Mouse (Mus musculus): ENCODE results near the gene Ccdc33. TPM values are rescaled to one million over a fixed set of nuclear protein-coding genes. Genes with fewer than 3 reads are reported as not detected.

Ccdc33 gene
- polyA plus RNA-seq, 1 experiment, result 7.8 TPM

DNA sequence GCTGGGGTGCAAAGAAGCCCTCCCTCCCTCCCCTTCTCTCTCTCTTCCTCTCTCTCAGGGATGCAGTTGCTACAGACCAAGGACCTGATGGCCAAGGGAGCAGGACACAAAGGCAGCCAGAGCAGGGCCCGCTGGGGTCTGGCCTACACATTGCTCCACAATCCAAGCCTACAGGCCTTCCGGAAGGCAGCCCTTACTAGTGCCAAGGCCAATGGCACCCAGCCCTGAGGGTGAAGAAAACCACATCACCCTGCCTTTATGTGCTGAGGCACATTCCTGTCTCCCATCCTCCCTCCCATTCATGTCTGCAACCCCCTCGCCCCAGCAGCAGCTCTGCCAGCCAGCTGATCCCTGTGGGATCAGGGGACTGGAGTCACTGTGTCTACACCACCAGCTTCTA is 34.5 kb upstream of the Ccdc33 start:
- Histone ChIP-seq H3K4me3 (replicated peaks; ENCODE audit: extremely low read depth, low read depth, low read length) (no peak overlapping the region), H3K4me1 (ENCODE audit: control insufficient read depth, insufficient read depth, low read length) (no peaks in the 10 kb centered on the region)
- DNase-seq, result no peak
- 77% methylated on average over 3 of the region's 3 CpGs for WGBS
- no peak for TF ChIP-seq CTCF (IDR thresholded peaks at IDR 0.05; ENCODE audit: insufficient read depth, low read length)

DNA sequence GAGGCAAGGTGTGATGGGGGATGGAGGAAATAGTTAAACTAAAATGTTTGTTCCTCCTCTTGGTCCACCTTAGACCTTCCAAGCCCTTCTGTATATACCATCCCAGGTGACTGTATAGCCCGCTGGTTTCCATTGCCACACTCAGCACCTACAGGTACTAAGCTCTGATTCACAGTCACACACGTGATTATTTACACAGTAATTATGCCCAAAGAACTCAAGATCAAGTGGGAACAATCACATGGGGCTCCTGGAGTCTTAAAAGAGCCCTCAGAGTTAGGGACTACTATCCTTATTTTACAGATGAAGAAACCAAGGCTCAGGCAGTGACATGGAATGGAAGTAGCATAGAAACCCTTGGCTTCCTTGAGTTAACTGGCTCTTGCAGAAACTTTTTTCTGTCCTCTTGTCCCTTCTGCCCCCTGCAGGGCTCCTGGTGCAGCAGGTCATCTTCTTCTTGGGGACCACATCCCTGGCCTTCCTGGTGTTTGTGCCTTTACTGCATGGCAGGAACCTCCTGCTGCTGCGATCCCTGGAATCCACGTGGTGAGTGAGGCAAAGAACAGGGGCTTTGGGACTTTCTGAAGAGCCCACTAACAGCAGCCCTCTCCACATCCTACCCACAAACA is 32.2 kb upstream of the Ccdc33 start:
- no peak for TF ChIP-seq POLR2A (IDR thresholded peaks at IDR 0.05; ENCODE audit: borderline replicate concordance, extremely low read depth, low read depth, low read length)
- TF ChIP-seq CTCF (IDR thresholded peaks at IDR 0.05; ENCODE audit: insufficient read depth, low read length), result peak; percentile 39
- WGBS, result 73% methylated on average over 4 of the region's 4 CpGs
- no peaks in the 10 kb centered on the region for H3K4me1 ChIP-seq (ENCODE audit: control insufficient read depth, insufficient read depth, low read length)
- H3K4me3 ChIP-seq (replicated peaks; ENCODE audit: extremely low read depth, low read depth, low read length), result no peak overlapping the region
- DNase-seq, result peak; percentile 17

DNA sequence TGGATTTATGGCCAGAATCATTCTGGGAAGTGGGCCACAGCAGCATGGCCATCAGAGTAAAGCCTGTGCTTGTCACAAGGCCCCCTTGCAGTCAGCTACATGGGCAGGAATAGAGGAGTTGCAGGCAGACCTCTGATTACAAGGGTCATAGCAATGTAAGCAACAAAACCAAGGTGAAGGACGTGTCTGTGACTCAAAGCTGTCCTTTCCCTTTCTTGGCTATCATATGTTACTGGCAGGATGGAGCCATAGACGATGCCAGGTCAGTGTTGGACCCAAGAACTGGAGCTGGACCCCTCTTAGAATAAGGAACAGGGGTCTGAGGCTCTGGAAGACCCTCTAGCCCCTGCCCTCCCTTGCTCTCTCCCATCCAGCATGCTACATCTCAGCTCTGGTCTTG is 30.2 kb upstream of the Ccdc33 start:
- no peak for DNase-seq
- Histone ChIP-seq H3K4me3 (replicated peaks; ENCODE audit: extremely low read depth, low read depth, low read length) (no peak overlapping the region), H3K4me1 (ENCODE audit: control insufficient read depth, insufficient read depth, low read length) (no peaks in the 10 kb centered on the region)
- 63% methylated on average over 2 of the region's 2 CpGs for WGBS
- TF ChIP-seq POLR2A (IDR thresholded peaks at IDR 0.05; ENCODE audit: borderline replicate concordance, extremely low read depth, low read depth, low read length) (no peak), CTCF (IDR thresholded peaks at IDR 0.05; ENCODE audit: insufficient read depth, low read length) (no peak)

DNA sequence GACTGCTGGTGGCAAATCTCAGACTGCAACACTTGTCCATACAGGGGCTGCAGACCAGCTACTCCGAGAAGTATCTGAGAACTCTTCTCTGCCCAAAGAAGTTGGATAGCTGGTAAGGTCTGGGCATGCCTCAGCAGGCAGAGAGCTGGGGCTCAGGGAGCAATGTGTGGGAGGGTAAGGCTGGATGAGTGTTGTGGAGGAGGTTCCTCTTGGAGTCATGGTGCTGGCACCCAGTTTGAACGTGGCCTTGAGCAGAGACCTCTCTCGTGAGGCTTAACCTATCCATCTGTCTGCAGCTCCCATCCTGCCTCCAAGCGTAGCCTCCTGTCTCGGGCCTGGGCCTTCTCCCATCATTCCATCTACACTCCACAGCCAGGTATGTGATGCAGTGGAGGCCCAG is 26.8 kb upstream of the Ccdc33 start:
- no peaks in the 10 kb centered on the region for H3K4me1 ChIP-seq (ENCODE audit: control insufficient read depth, insufficient read depth, low read length)
- no peak overlapping the region for H3K4me3 ChIP-seq (replicated peaks; ENCODE audit: extremely low read depth, low read depth, low read length)
- TF ChIP-seq POLR2A (IDR thresholded peaks at IDR 0.05; ENCODE audit: borderline replicate concordance, extremely low read depth, low read depth, low read length) (no peak), CTCF (IDR thresholded peaks at IDR 0.05; ENCODE audit: insufficient read depth, low read length) (no peak)
- WGBS, result 75% methylated on average over 5 of the region's 5 CpGs
- no peak for DNase-seq

DNA sequence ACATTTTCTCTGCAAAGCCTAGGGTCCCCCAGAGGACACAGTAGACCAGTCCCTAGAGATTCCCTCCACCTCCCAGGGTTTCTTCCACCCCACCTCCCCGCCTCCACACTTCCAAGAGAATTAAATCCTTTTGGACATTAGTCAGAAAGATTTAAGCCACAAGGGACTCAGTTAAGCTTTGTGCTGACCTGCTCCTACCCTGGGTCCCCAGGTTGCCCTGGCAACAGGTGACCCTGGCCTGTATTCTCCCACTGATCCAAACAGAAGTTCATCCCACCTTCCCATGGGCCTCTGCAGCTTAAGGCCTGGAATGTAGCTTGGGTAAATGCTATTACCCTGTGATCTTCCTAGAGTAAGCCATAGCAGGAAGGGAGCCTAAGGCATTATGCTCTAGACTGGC is 26.0 kb upstream of the Ccdc33 start:
- Histone ChIP-seq H3K4me1 (ENCODE audit: control insufficient read depth, insufficient read depth, low read length) (peaks cover 2% of the 10 kb centered on the region), H3K4me3 (replicated peaks; ENCODE audit: extremely low read depth, low read depth, low read length) (no peak overlapping the region)
- TF ChIP-seq POLR2A (IDR thresholded peaks at IDR 0.05; ENCODE audit: borderline replicate concordance, extremely low read depth, low read depth, low read length) (no peak), CTCF (IDR thresholded peaks at IDR 0.05; ENCODE audit: insufficient read depth, low read length) (no peak)
- no peak for DNase-seq
- WGBS, result 96% methylated on average over 1 of the region's 1 CpGs

DNA sequence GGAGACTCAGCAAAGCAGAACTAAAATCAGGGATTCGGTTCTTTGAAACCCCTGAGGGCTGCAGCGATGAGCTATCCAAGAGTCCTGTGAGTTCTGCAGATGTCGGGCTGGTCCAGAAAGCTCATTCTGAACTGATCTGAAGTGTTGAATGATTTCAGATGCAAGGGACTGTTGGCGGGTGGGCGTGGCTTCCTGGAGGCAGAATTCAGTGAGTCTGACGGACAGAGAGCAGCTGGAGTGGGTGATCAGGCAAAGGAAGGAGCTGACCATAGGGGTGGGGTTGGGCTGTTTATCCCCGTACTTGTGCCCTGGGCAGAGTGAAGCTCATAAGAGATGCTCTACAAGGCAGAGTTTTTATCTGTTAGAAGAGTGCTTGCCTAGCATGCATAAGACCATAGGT is 24.8 kb upstream of the Ccdc33 start:
- Histone ChIP-seq H3K4me1 (ENCODE audit: control insufficient read depth, insufficient read depth, low read length) (peaks cover 5% of the 10 kb centered on the region), H3K4me3 (replicated peaks; ENCODE audit: extremely low read depth, low read depth, low read length) (no peak overlapping the region)
- TF ChIP-seq CTCF (IDR thresholded peaks at IDR 0.05; ENCODE audit: insufficient read depth, low read length) (no peak), POLR2A (IDR thresholded peaks at IDR 0.05; ENCODE audit: borderline replicate concordance, extremely low read depth, low read depth, low read length) (no peak)
- no peak for DNase-seq
- 28% methylated on average over 7 of the region's 7 CpGs for WGBS

DNA sequence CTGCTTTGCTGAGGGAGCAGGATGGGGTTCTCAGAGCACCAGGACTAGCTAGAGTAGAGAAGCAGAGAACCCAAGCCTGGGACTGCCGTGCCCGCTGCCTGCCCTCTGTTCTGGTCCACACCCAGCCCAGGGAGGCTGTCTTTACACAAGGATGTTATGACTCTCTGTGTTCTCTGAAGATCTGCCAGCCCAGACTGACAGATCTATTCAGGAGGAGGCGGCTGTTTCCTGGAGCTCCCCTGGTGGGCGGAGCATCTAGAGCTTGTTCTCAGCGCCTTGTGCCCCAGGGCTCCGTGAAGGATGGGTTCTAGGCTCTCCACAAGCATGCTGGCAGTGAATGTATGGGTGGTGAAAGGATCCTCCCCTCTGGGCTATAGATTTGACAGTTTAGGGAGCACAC is 21.3 kb upstream of the Ccdc33 start:
- H3K4me1 ChIP-seq (ENCODE audit: control insufficient read depth, insufficient read depth, low read length), result peaks cover 5% of the 10 kb centered on the region
- peak; percentile 17 for DNase-seq
- no peak overlapping the region for H3K4me3 ChIP-seq (replicated peaks; ENCODE audit: extremely low read depth, low read depth, low read length)
- WGBS, result 8% methylated on average over 6 of the region's 6 CpGs
- no peak for TF ChIP-seq CTCF (IDR thresholded peaks at IDR 0.05; ENCODE audit: insufficient read depth, low read length)
- 0 out of 2 replicates have a peak, but pooled peaks have one; percentile 13 for TF ChIP-seq POLR2A (IDR thresholded peaks at IDR 0.05; ENCODE audit: borderline replicate concordance, extremely low read depth, low read depth, low read length)

DNA sequence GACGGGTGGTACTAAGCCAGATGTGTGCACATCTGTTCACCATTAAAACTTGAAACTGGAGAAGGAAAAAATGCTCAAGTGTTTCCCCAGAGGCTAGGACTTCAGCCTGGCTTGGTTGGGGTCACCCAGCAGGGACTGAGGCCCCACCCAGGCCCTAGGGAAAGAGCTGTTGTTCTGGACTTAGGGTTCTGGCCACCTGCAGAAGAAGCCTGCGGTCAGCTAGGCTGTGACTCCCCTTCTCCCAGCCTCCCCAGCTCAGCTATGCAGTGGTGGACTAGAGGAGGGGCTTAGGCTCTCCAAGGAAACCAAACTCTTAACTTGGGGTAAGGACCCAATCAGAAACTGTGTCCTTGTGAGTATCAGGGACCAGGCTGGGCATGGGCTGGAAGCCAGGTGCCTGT is 17.3 kb upstream of the Ccdc33 start:
- 47% methylated on average over 2 of the region's 2 CpGs for WGBS
- no peak for DNase-seq
- TF ChIP-seq CTCF (IDR thresholded peaks at IDR 0.05; ENCODE audit: insufficient read depth, low read length) (no peak), POLR2A (IDR thresholded peaks at IDR 0.05; ENCODE audit: borderline replicate concordance, extremely low read depth, low read depth, low read length) (no peak)
- Histone ChIP-seq H3K4me1 (ENCODE audit: control insufficient read depth, insufficient read depth, low read length) (peaks cover 5% of the 10 kb centered on the region), H3K4me3 (replicated peaks; ENCODE audit: extremely low read depth, low read depth, low read length) (no peak overlapping the region)

DNA sequence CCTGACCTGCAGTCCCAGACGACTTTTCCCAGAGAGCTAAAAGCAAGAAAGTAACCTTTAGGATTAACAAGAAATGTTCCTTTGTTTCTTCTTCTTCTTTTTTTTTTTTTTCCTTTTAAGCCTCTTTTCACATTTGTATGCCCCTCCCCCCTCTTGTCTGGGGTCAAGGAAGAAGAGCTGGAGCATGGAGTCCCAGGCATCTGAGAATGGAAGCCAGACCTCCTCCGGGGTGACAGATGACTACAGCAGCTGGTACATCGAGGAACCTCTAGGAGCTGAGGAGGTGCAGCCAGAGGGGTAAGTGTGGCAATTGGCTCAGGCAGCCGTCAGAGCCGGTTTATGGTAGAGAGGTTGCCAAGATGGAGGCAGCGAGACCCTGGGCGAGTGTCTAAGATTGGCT is 16.3 kb upstream of the Ccdc33 start:
- 38% methylated on average over 7 of the region's 7 CpGs for WGBS
- TF ChIP-seq CTCF (IDR thresholded peaks at IDR 0.05; ENCODE audit: insufficient read depth, low read length) (no peak), POLR2A (IDR thresholded peaks at IDR 0.05; ENCODE audit: borderline replicate concordance, extremely low read depth, low read depth, low read length) (no peak)
- Histone ChIP-seq H3K4me1 (ENCODE audit: control insufficient read depth, insufficient read depth, low read length) (peaks cover 5% of the 10 kb centered on the region), H3K4me3 (replicated peaks; ENCODE audit: extremely low read depth, low read depth, low read length) (no peak overlapping the region)
- DNase-seq, result no peak
